Mouse (Mus musculus) frontal cortex, postnatal 36 days (tissue): Measurements from ENCODE around the gene Gm853.

ENCODE experiments used
- DNase-seq, 2 experiments: peaks; one replicate each; pipeline ENCODE4 v3.0.0; 2022; ENCODE audit warnings: low spot score in 2 of 2

Gene Gm853

GRCm38 (mm10) chr4:130215392-130215791 is 6.8 kb downstream of the Gm853 start:
- no peak for DNase-seq

- DNase-seq: no peak
Measured at GRCm38 (mm10) chr4:130213857-130214256, 8.3 kb downstream of the Gm853 start.

GRCm38 (mm10) chr4:130213197-130213596 is 9.0 kb downstream of the Gm853 start:
- DNase-seq: no peak

GRCm38 (mm10) chr4:130212421-130212820 is 9.8 kb downstream of the Gm853 start:
- DNase-seq: no peak

GRCm38 (mm10) chr4:130211870-130212269 is 10.3 kb downstream of the Gm853 start:
- no peak for DNase-seq

GRCm38 (mm10) chr4:130198694-130199670 is 23.2 kb downstream of the Gm853 start:
- peak; percentile 90 to 93 for DNase-seq

- no peak for DNase-seq
Measured at GRCm38 (mm10) chr4:130196542-130196941, 25.7 kb downstream of the Gm853 start.

- no peak for DNase-seq
Measured at GRCm38 (mm10) chr4:130195924-130196323, 26.3 kb downstream of the Gm853 start.

- DNase-seq: no peak
Measured at GRCm38 (mm10) chr4:130192266-130192665, 29.9 kb downstream of the Gm853 start.

- no peak for DNase-seq
Measured at GRCm38 (mm10) chr4:130189606-130190005, 32.6 kb downstream of the Gm853 start.

GRCm38 (mm10) chr4:130188806-130189297 is 33.3 kb downstream of the Gm853 start:
- peak; percentile 81 to 85 for DNase-seq

GRCm38 (mm10) chr4:130186891-130187290 is 35.3 kb downstream of the Gm853 start:
- no peak for DNase-seq

GRCm38 (mm10) chr4:130186450-130186849 is 35.8 kb downstream of the Gm853 start:
- DNase-seq: no peak

GRCm38 (mm10) chr4:130183879-130184278 is 38.3 kb downstream of the Gm853 start:
- DNase-seq: no peak

GRCm38 (mm10) chr4:130183023-130183422 is 39.2 kb downstream of the Gm853 start:
- DNase-seq: no peak

- no peak for DNase-seq
Measured at GRCm38 (mm10) chr4:130181886-130182285, 40.3 kb downstream of the Gm853 start.

- DNase-seq: no peak
Measured at GRCm38 (mm10) chr4:130180909-130181602, 41.1 kb downstream of the Gm853 start.

- DNase-seq: no peak
Measured at GRCm38 (mm10) chr4:130179876-130180275, 42.3 kb downstream of the Gm853 start.

- no peak for DNase-seq
Measured at GRCm38 (mm10) chr4:130177536-130177935, 44.7 kb downstream of the Gm853 start.

- no peak for DNase-seq
Measured at GRCm38 (mm10) chr4:130177087-130177486, 45.1 kb downstream of the Gm853 start.

- DNase-seq: no peak
Measured at GRCm38 (mm10) chr4:130176156-130176720, 46.0 kb downstream of the Gm853 start.

GRCm38 (mm10) chr4:130175072-130175711 is 47.0 kb downstream of the Gm853 start, which contains the start of gene Tinagl1:
Gene Tinagl1 (minus strand): TSS chr4:130175122.
- no peak for DNase-seq
